Mouse (Mus musculus) 3134 (cell line): ENCODE results near the gene Olfr167.
"Not testable (repeated sequence)": the region's sequence is repeated elsewhere in the genome, so short reads cannot be mapped to it uniquely, and the experiment has no call there.

Experiments
- DNase-seq: peaks from one replicate; pipeline ENCODE4 v3.0.0-alpha.2; 2011; ENCODE audit warnings: low spot score; ENCODE audit not compliant: insufficient read length; ENCODE audit errors: extremely low read depth

Gene Olfr167

GRCm38 (mm10) chr16:19522166-19522565 is at the start of gene Olfr167:
TSS of gene Olfr167 (minus strand) at chr16:19522266.
- DNase-seq: no peak

GRCm38 (mm10) chr16:19571709-19572108 is 49.6 kb upstream of the Olfr167 start, which contains the start of gene Olfr169:
TSS of gene Olfr169 (minus strand) at chr16:19571809.
- not testable (repeated sequence) for DNase-seq

- not testable (repeated sequence) for DNase-seq
Measured at GRCm38 (mm10) chr16:19553429-19553828, 31.4 kb upstream of the Olfr167 start.

- DNase-seq: not testable (repeated sequence)
Measured at GRCm38 (mm10) chr16:19552246-19552645, 30.2 kb upstream of the Olfr167 start.

- no peak for DNase-seq
Measured at GRCm38 (mm10) chr16:19535455-19535854, 13.4 kb upstream of the Olfr167 start, which contains the start of gene Olfr168. TSS of gene Olfr168 (minus strand) at chr16:19535555.

GRCm38 (mm10) chr16:19483394-19483793 is 38.7 kb downstream of the Olfr167 start, which contains the start of gene Olfr166:
TSS of gene Olfr166 (plus strand) at chr16:19483694.
- DNase-seq: no peak

- DNase-seq: no peak
Measured at GRCm38 (mm10) chr16:19464365-19464764, 57.7 kb downstream of the Olfr167 start.
